Mouse (Mus musculus): ENCODE measurements around the gene Eps15. TPM values are rescaled to one million over a fixed set of nuclear protein-coding genes. Genes with fewer than 3 reads are reported as not detected.

Gene Eps15
- total and polyA plus RNA-seq, 3 experiments, result 8.8 to 137 (median 56.8) TPM

- H3K4me3 ChIP-seq (ENCODE audit: low read depth, low read length), result no peak overlapping the region
- peaks cover 16% of the 10 kb centered on the region for H3K4me1 ChIP-seq (ENCODE audit: insufficient read depth, low read depth, low read length)
- peaks cover 63% of the 10 kb centered on the region for H3K36me3 ChIP-seq (replicated peaks)
- ATAC-seq (ENCODE audit: extremely low read depth, insufficient number of reproducible peaks, low FRiP score, poor library complexity, severe bottlenecking), result no peak
- TF ChIP-seq CTCF (IDR thresholded peaks at IDR 0.05; ENCODE audit: low read depth, low read length) (no peak), TAL1 (conservative IDR thresholded peaks at IDR 0.05; ENCODE audit: low read depth, low read length) (no peak), GATA2 (IDR thresholded peaks at IDR 0.05; ENCODE audit: borderline replicate concordance, low read depth, low read length) (no peak), GATA1 (IDR thresholded peaks at IDR 0.05; ENCODE audit: borderline replicate concordance, low read length) (no peak), POLR2AphosphoS5 (IDR thresholded peaks at IDR 0.05; ENCODE audit: insufficient replicate concordance, low read depth, low read length) (no peak)
- H3K27me3 ChIP-seq (ENCODE audit: insufficient read depth, low read length), result no peaks in the 10 kb centered on the region
- no peaks in the 10 kb centered on the region for H3K9me3 ChIP-seq (replicated peaks)
- DNase-seq (ENCODE audit: low spot score), result no peak
These were observed 147.0 kb downstream of the Eps15 start for GRCm38 (mm10) chr4:109427058-109427457.

GRCm38 (mm10) chr4:109430250-109430649, 150.2 kb downstream of the Eps15 start:
- TF ChIP-seq GATA1 (IDR thresholded peaks at IDR 0.05; ENCODE audit: borderline replicate concordance, low read length) (no peak), POLR2AphosphoS5 (IDR thresholded peaks at IDR 0.05; ENCODE audit: insufficient replicate concordance, low read depth, low read length) (no peak), TAL1 (conservative IDR thresholded peaks at IDR 0.05; ENCODE audit: low read depth, low read length) (no peak), GATA2 (IDR thresholded peaks at IDR 0.05; ENCODE audit: borderline replicate concordance, low read depth, low read length) (no peak), CTCF (IDR thresholded peaks at IDR 0.05; ENCODE audit: low read depth, low read length) (no peak)
- Histone ChIP-seq H3K36me3 (replicated peaks) (peaks cover 72% of the 10 kb centered on the region), H3K4me3 (ENCODE audit: low read depth, low read length) (no peak overlapping the region), H3K9me3 (replicated peaks) (no peaks in the 10 kb centered on the region), H3K27me3 (ENCODE audit: insufficient read depth, low read length) (no peaks in the 10 kb centered on the region), H3K4me1 (ENCODE audit: insufficient read depth, low read depth, low read length) (peaks cover 18% of the 10 kb centered on the region)
- DNase-seq (ENCODE audit: low spot score) (no peak), ATAC-seq (ENCODE audit: extremely low read depth, insufficient number of reproducible peaks, low FRiP score, poor library complexity, severe bottlenecking) (no peak)

- ATAC-seq (ENCODE audit: extremely low read depth, insufficient number of reproducible peaks, low FRiP score, poor library complexity, severe bottlenecking), result peak; percentile 84
- H3K4me3 ChIP-seq (ENCODE audit: low read depth, low read length), result peak overlapping the region; percentile 58; the same call in 1 of the 2 replicates
- H3K36me3 ChIP-seq (replicated peaks), result peaks cover 73% of the 10 kb centered on the region
- H3K9me3 ChIP-seq (replicated peaks), result no peaks in the 10 kb centered on the region
- DNase-seq (ENCODE audit: low spot score), result peak; percentile 80
- TF ChIP-seq POLR2AphosphoS5 (IDR thresholded peaks at IDR 0.05; ENCODE audit: insufficient replicate concordance, low read depth, low read length) (no peak), GATA2 (IDR thresholded peaks at IDR 0.05; ENCODE audit: borderline replicate concordance, low read depth, low read length) (no peak), GATA1 (IDR thresholded peaks at IDR 0.05; ENCODE audit: borderline replicate concordance, low read length) (no peak), CTCF (IDR thresholded peaks at IDR 0.05; ENCODE audit: low read depth, low read length) (peak; percentile 81), TAL1 (conservative IDR thresholded peaks at IDR 0.05; ENCODE audit: low read depth, low read length) (no peak)
- H3K27me3 ChIP-seq (ENCODE audit: insufficient read depth, low read length), result no peaks in the 10 kb centered on the region
- H3K4me1 ChIP-seq (ENCODE audit: insufficient read depth, low read depth, low read length), result peaks cover 18% of the 10 kb centered on the region
These were observed 150.8 kb downstream of the Eps15 start for GRCm38 (mm10) chr4:109430854-109431253.

- peaks cover 64% of the 10 kb centered on the region for H3K36me3 ChIP-seq (replicated peaks)
- H3K4me3 ChIP-seq (ENCODE audit: low read depth, low read length), result no peak overlapping the region
- no peak for TF ChIP-seq GATA1 (IDR thresholded peaks at IDR 0.05; ENCODE audit: borderline replicate concordance, low read length)
- TF ChIP-seq POLR2AphosphoS5 (IDR thresholded peaks at IDR 0.05; ENCODE audit: insufficient replicate concordance, low read depth, low read length), result no peak
- no peak for TF ChIP-seq CTCF (IDR thresholded peaks at IDR 0.05; ENCODE audit: low read depth, low read length)
- TF ChIP-seq TAL1 (conservative IDR thresholded peaks at IDR 0.05; ENCODE audit: low read depth, low read length), result no peak
- TF ChIP-seq GATA2 (IDR thresholded peaks at IDR 0.05; ENCODE audit: borderline replicate concordance, low read depth, low read length), result no peak
- no peaks in the 10 kb centered on the region for H3K27me3 ChIP-seq (ENCODE audit: insufficient read depth, low read length)
- DNase-seq (ENCODE audit: low spot score) (no peak), ATAC-seq (ENCODE audit: extremely low read depth, insufficient number of reproducible peaks, low FRiP score, poor library complexity, severe bottlenecking) (no peak)
- H3K9me3 ChIP-seq (replicated peaks), result no peaks in the 10 kb centered on the region
- H3K4me1 ChIP-seq (ENCODE audit: insufficient read depth, low read depth, low read length), result peaks cover 15% of the 10 kb centered on the region
These were observed 152.8 kb downstream of the Eps15 start for GRCm38 (mm10) chr4:109432668-109433375.

- no peak overlapping the region for H3K4me3 ChIP-seq (ENCODE audit: low read depth, low read length)
- H3K36me3 ChIP-seq (replicated peaks), result peaks cover 64% of the 10 kb centered on the region
- no peak for ATAC-seq (ENCODE audit: extremely low read depth, insufficient number of reproducible peaks, low FRiP score, poor library complexity, severe bottlenecking)
- peaks cover 21% of the 10 kb centered on the region for H3K4me1 ChIP-seq (ENCODE audit: insufficient read depth, low read depth, low read length)
- DNase-seq (ENCODE audit: low spot score), result no peak
- no peaks in the 10 kb centered on the region for H3K27me3 ChIP-seq (ENCODE audit: insufficient read depth, low read length)
- no peaks in the 10 kb centered on the region for H3K9me3 ChIP-seq (replicated peaks)
- TF ChIP-seq TAL1 (conservative IDR thresholded peaks at IDR 0.05; ENCODE audit: low read depth, low read length) (no peak), GATA2 (IDR thresholded peaks at IDR 0.05; ENCODE audit: borderline replicate concordance, low read depth, low read length) (no peak), CTCF (IDR thresholded peaks at IDR 0.05; ENCODE audit: low read depth, low read length) (no peak), POLR2AphosphoS5 (IDR thresholded peaks at IDR 0.05; ENCODE audit: insufficient replicate concordance, low read depth, low read length) (no peak), GATA1 (IDR thresholded peaks at IDR 0.05; ENCODE audit: borderline replicate concordance, low read length) (no peak)
These were observed 153.6 kb downstream of the Eps15 start for GRCm38 (mm10) chr4:109433641-109434040.

GRCm38 (mm10) chr4:109434256-109434655, 154.2 kb downstream of the Eps15 start:
- TF ChIP-seq GATA2 (IDR thresholded peaks at IDR 0.05; ENCODE audit: borderline replicate concordance, low read depth, low read length) (no peak), CTCF (IDR thresholded peaks at IDR 0.05; ENCODE audit: low read depth, low read length) (no peak), GATA1 (IDR thresholded peaks at IDR 0.05; ENCODE audit: borderline replicate concordance, low read length) (no peak), TAL1 (conservative IDR thresholded peaks at IDR 0.05; ENCODE audit: low read depth, low read length) (no peak), POLR2AphosphoS5 (IDR thresholded peaks at IDR 0.05; ENCODE audit: insufficient replicate concordance, low read depth, low read length) (no peak)
- DNase-seq (ENCODE audit: low spot score), result no peak
- ATAC-seq (ENCODE audit: extremely low read depth, insufficient number of reproducible peaks, low FRiP score, poor library complexity, severe bottlenecking), result no peak
- no peak overlapping the region for H3K4me3 ChIP-seq (ENCODE audit: low read depth, low read length)
- peaks cover 66% of the 10 kb centered on the region for H3K36me3 ChIP-seq (replicated peaks)
- peaks cover 26% of the 10 kb centered on the region for H3K4me1 ChIP-seq (ENCODE audit: insufficient read depth, low read depth, low read length)
- no peaks in the 10 kb centered on the region for H3K27me3 ChIP-seq (ENCODE audit: insufficient read depth, low read length)
- no peaks in the 10 kb centered on the region for H3K9me3 ChIP-seq (replicated peaks)

Other genes with a start within 250 kb of the Eps15 start
- 147 and 187 TPM in 2 replicates for gene Osbpl9, start 78.0 kb upstream of the Eps15 start, total RNA-seq (2014; fragmentation: Nextera tagmentation)
- 71.3 and 77.9 TPM in 2 replicates for gene Osbpl9, start 78.0 kb upstream of the Eps15 start, total RNA-seq (2017)
- gene Osbpl9, start 78.0 kb upstream of the Eps15 start, polyA plus RNA-seq (2012), result 4.2 and 6.4 TPM in 2 replicates
- gene Calr4, start 45.8 kb upstream of the Eps15 start, total RNA-seq (2014; fragmentation: Nextera tagmentation), result not detected in 2 replicates
- gene Calr4, start 45.8 kb upstream of the Eps15 start, total RNA-seq (2017), result not detected in 2 replicates
- 0.09 TPM in 2 replicates for gene Calr4, start 45.8 kb upstream of the Eps15 start, polyA plus RNA-seq (2012)
- gene Ttc39a, start 126.4 kb downstream of the Eps15 start, total RNA-seq (2014; fragmentation: Nextera tagmentation), result 38.9 and 50.2 TPM in 2 replicates
- 40.4 and 48.0 TPM in 2 replicates for gene Ttc39a, start 126.4 kb downstream of the Eps15 start, total RNA-seq (2017)
- 28.9 and 30.9 TPM in 2 replicates for gene Ttc39a, start 126.4 kb downstream of the Eps15 start, polyA plus RNA-seq (2012)
- 41.8 and 44.4 TPM in 2 replicates for gene Rnf11, start 204.5 kb downstream of the Eps15 start, total RNA-seq (2014; fragmentation: Nextera tagmentation)
- gene Rnf11, start 204.5 kb downstream of the Eps15 start, total RNA-seq (2017), result 36.0 and 44.9 TPM in 2 replicates
- gene Rnf11, start 204.5 kb downstream of the Eps15 start, polyA plus RNA-seq (2012), result 14.0 and 14.9 TPM in 2 replicates

Data from G1E (cell line).